Mouse (Mus musculus) hematopoietic multipotent progenitor cell, adult 10-12 weeks (in vitro differentiated cells): ENCODE results near the gene Zfp110. TPM values are rescaled to one million over a fixed set of nuclear protein-coding genes. Genes with fewer than 3 reads are reported as not detected.

Experiments
- polyA plus RNA-seq: library from polyadenylated mRNA; stranded (reverse); fragments of >175 nt; gene quantifications from 2 replicates; pipeline ENCODE4 v1.2.3, GENCODE M21; 2012; ENCODE audit warnings: low replicate concordance

The Zfp110 gene
- polyA plus RNA-seq: 2.6 TPM in 2 replicates

GRCm38 (mm10) chr7:12834162-12835120 lies at the start of gene Zfp110:
TSS of gene Zfp110 (plus strand) at chr7:12834761.

GRCm38 (mm10) chr7:12802866-12803726 lies 31.5 kb upstream of the Zfp110 start, which contains the start of gene Zscan18:
TSS of gene Zscan18 (minus strand) at chr7:12803635.

GRCm38 (mm10) chr7:12818521-12819295 lies 15.9 kb upstream of the Zfp110 start, which contains the start of gene Zfp329:
TSS of gene Zfp329 (minus strand) at chr7:12818858.

GRCm38 (mm10) chr7:12880911-12881660 lies 46.5 kb downstream of the Zfp110 start, which contains the start of gene Zfp128:
TSS of gene Zfp128 (plus strand) at chr7:12881177.

GRCm38 (mm10) chr7:12897655-12898410 lies 63.3 kb downstream of the Zfp110 start, which contains the start of gene Zscan22:
TSS of gene Zscan22 (plus strand) at chr7:12897815.

Other genes starting within 250 kb of the Zfp110 start
- gene Vmn2r53, start 226.0 kb upstream of the Zfp110 start, polyA plus RNA-seq: not detected in 2 replicates
- not detected in 2 replicates for gene Vmn2r54, start 194.4 kb upstream of the Zfp110 start, polyA plus RNA-seq
- gene Vmn2r55, start 149.8 kb upstream of the Zfp110 start, polyA plus RNA-seq: not detected in 2 replicates
- not detected in 2 replicates for gene Vmn2r56, start 99.8 kb upstream of the Zfp110 start, polyA plus RNA-seq
- 0.33 and 1.6 TPM in 2 replicates for gene Zscan18, start 31.1 kb upstream of the Zfp110 start, polyA plus RNA-seq
- 0.53 and 1.9 TPM in 2 replicates for gene Zfp329, start 15.9 kb upstream of the Zfp110 start, polyA plus RNA-seq
- gene Zfp128, start 46.4 kb downstream of the Zfp110 start, polyA plus RNA-seq: 0.53 and 0.71 TPM in 2 replicates
- gene Zscan22, start 63.1 kb downstream of the Zfp110 start, polyA plus RNA-seq: 2.2 and 4.2 TPM in 2 replicates
- gene Rps5, start 87.5 kb downstream of the Zfp110 start, polyA plus RNA-seq: 409 and 2,630 TPM in 2 replicates
- gene Rnf225, start 92.7 kb downstream of the Zfp110 start, polyA plus RNA-seq: 0.27 and 0.29 TPM in 2 replicates
- 5.9 and 17.5 TPM in 2 replicates for gene Zfp324, start 131.1 kb downstream of the Zfp110 start, polyA plus RNA-seq
- gene Zfp446, start 143.1 kb downstream of the Zfp110 start, polyA plus RNA-seq: 4.8 and 5.9 TPM in 2 replicates
- 0.16 TPM in 1 of 2 replicates, not detected in the other for gene Slc27a5, start 163.4 kb downstream of the Zfp110 start, polyA plus RNA-seq
- gene Trim28, start 164.4 kb downstream of the Zfp110 start, polyA plus RNA-seq: 66.9 and 109 TPM in 2 replicates
- gene Zbtb45, start 175.3 kb downstream of the Zfp110 start, polyA plus RNA-seq: 48.4 and 91.4 TPM in 2 replicates
- gene Chmp2a, start 200.0 kb downstream of the Zfp110 start, polyA plus RNA-seq: 60.7 and 267 TPM in 2 replicates
- gene Ube2m, start 203.5 kb downstream of the Zfp110 start, polyA plus RNA-seq: 85.1 and 106 TPM in 2 replicates
- 0.93 and 2.4 TPM in 2 replicates for gene Mzf1, start 220.0 kb downstream of the Zfp110 start, polyA plus RNA-seq